Mouse (Mus musculus): ENCODE measurements around the gene C1qbp. TPM values are rescaled to one million over a fixed set of nuclear protein-coding genes. Genes with fewer than 3 reads are reported as not detected.

C1qbp gene
- 52.6 and 75.7 TPM in 2 replicates for polyA plus RNA-seq (2012; rRNA removed)

GRCm38 (mm10) chr11:70982557-70983228, at the start of gene C1qbp:
Gene C1qbp, minus strand, starts transcription at chr11:70983026.
- no peak for DNase-seq (ENCODE audit: low read depth)

- no peak for DNase-seq (ENCODE audit: low read depth)
Measured at GRCm38 (mm10) chr11:71032070-71032469, 49.2 kb upstream of the C1qbp start.

GRCm38 (mm10) chr11:71029403-71030118, 46.7 kb upstream of the C1qbp start:
- DNase-seq (ENCODE audit: low read depth): no peak

- DNase-seq (ENCODE audit: low read depth): no peak
Measured at GRCm38 (mm10) chr11:71028280-71028679, 45.5 kb upstream of the C1qbp start.

- DNase-seq (ENCODE audit: low read depth): peak; percentile 93
Measured at GRCm38 (mm10) chr11:71019201-71020068, 36.6 kb upstream of the C1qbp start, which contains the start of the genes Mis12 and Derl2. Gene Mis12, plus strand, starts transcription at chr11:71019611. Gene Derl2, minus strand, starts transcription at chr11:71019841.

- no peak for DNase-seq (ENCODE audit: low read depth)
Measured at GRCm38 (mm10) chr11:71018416-71019200, 35.8 kb upstream of the C1qbp start.

GRCm38 (mm10) chr11:71017051-71017450, 34.2 kb upstream of the C1qbp start:
- DNase-seq (ENCODE audit: low read depth): no peak

- DNase-seq (ENCODE audit: low read depth): no peak
Measured at GRCm38 (mm10) chr11:71012743-71013142, 29.9 kb upstream of the C1qbp start.

GRCm38 (mm10) chr11:71008321-71008720, 25.5 kb upstream of the C1qbp start:
- no peak for DNase-seq (ENCODE audit: low read depth)

GRCm38 (mm10) chr11:71007831-71008230, 25.0 kb upstream of the C1qbp start:
- no peak for DNase-seq (ENCODE audit: low read depth)

- DNase-seq (ENCODE audit: low read depth): no peak
Measured at GRCm38 (mm10) chr11:71007026-71007425, 24.2 kb upstream of the C1qbp start.

GRCm38 (mm10) chr11:71005046-71005445, 22.2 kb upstream of the C1qbp start:
- no peak for DNase-seq (ENCODE audit: low read depth)

GRCm38 (mm10) chr11:71004316-71004773, 21.5 kb upstream of the C1qbp start, which contains the start of gene Dhx33:
Gene Dhx33, minus strand, starts transcription at chr11:71004437.
- peak; percentile 66 for DNase-seq (ENCODE audit: low read depth)

- DNase-seq (ENCODE audit: low read depth): no peak
Measured at GRCm38 (mm10) chr11:71003611-71004315, 20.9 kb upstream of the C1qbp start.

GRCm38 (mm10) chr11:71001167-71001566, 18.3 kb upstream of the C1qbp start:
- DNase-seq (ENCODE audit: low read depth): no peak

- DNase-seq (ENCODE audit: low read depth): no peak
Measured at GRCm38 (mm10) chr11:70982030-70982429, 796 bp downstream of the C1qbp start.

- no peak for DNase-seq (ENCODE audit: low read depth)
Measured at GRCm38 (mm10) chr11:70980751-70981510, 1.9 kb downstream of the C1qbp start.

- DNase-seq (ENCODE audit: low read depth): no peak
Measured at GRCm38 (mm10) chr11:70980232-70980631, 2.6 kb downstream of the C1qbp start.

GRCm38 (mm10) chr11:70977293-70977692, 5.5 kb downstream of the C1qbp start:
- DNase-seq (ENCODE audit: low read depth): no peak

GRCm38 (mm10) chr11:70975193-70975592, 7.6 kb downstream of the C1qbp start:
- DNase-seq (ENCODE audit: low read depth): no peak

Data from gonadal fat pad, adult 2 months (tissue).